In genomic region chr4:149308491-149308820, GRCm38 (mm10) we compare ENCODE assay signal across 8 mouse cellular contexts. TPM values are rescaled to one million over a fixed set of nuclear protein-coding genes. Genes with fewer than 3 reads are reported as not detected.
A peak's percentile ranks its signal among the peaks of the same experiment; 100 is the strongest.
DNase-seq lines count a peak whose midpoint lies in the region; ATAC-seq and TF ChIP-seq lines count a peak whose summit lies in the region.

No protein-coding gene starts in this region.

- H3K4me3 ChIP-seq in kidney, postnatal 0 days (replicated peaks; ENCODE audit: low read depth, low read length): peak overlapping the region; percentile 82
- H3K4me3 ChIP-seq in embryonic facial prominence, embryonic 12.5 days: peak overlapping the region; percentile 95
- H3K4me3 ChIP-seq in intestine, embryonic 15.5 days (replicated peaks): peak overlapping the region; percentile 79
- H3K4me3 ChIP-seq in neural tube, embryonic 12.5 days: peak overlapping the region; percentile 100

- TF ChIP-seq CTCF in kidney, postnatal 0 days (IDR thresholded peaks at IDR 0.05; ENCODE audit: low read depth): no peak

- peak overlapping the region; percentile 76 for H3K27ac ChIP-seq in kidney, postnatal 0 days
- H3K27ac ChIP-seq in embryonic facial prominence, embryonic 12.5 days: peak overlapping the region; percentile 95
- peak overlapping the region; percentile 51 for H3K27ac ChIP-seq in intestine, embryonic 15.5 days
- peak overlapping the region; percentile 54 for H3K27ac ChIP-seq in neural tube, embryonic 12.5 days

- WGBS in kidney, postnatal 0 days: 57% methylated on average over 3 of the region's 3 CpGs
- 52% methylated on average over 3 of the region's 3 CpGs for WGBS in embryonic facial prominence, embryonic 12.5 days
- 71% methylated on average over 3 of the region's 3 CpGs for WGBS in intestine, embryonic 15.5 days
- 27% methylated on average over 3 of the region's 3 CpGs for WGBS in neural tube, embryonic 12.5 days

- H3K27me3 ChIP-seq in kidney, postnatal 0 days (ENCODE audit: insufficient read depth, low read length): no peaks in the 10 kb centered on the region
- no peaks in the 10 kb centered on the region for H3K27me3 ChIP-seq in embryonic facial prominence, embryonic 12.5 days
- H3K27me3 ChIP-seq in intestine, embryonic 15.5 days (replicated peaks): no peaks in the 10 kb centered on the region
- no peaks in the 10 kb centered on the region for H3K27me3 ChIP-seq in neural tube, embryonic 12.5 days (replicated peaks)

- no peak for ATAC-seq in kidney, postnatal 0 days (replicated peaks; ENCODE audit: low FRiP score, low read depth)
- ATAC-seq in embryonic facial prominence, embryonic 12.5 days (ENCODE audit: insufficient number of reproducible peaks, insufficient read depth, low FRiP score, low TSS enrichment): no peak
- ATAC-seq in intestine, embryonic 15.5 days: no peak
- ATAC-seq in neural tube, embryonic 12.5 days (ENCODE audit: low FRiP score, low read depth): no peak

- no peak for DNase-seq in kidney, postnatal 0 days (ENCODE audit: low spot score)
- no peak for DNase-seq in kidney, adult 9 months
- no peak for DNase-seq in embryo, embryonic 10 days (ENCODE audit: low spot score)
- DNase-seq in layer of hippocampus, adult 9-10 months (ENCODE audit: low spot score): no peak
- DNase-seq in layer of hippocampus, adult 11-12 months (ENCODE audit: low spot score): no peak

- H3K9ac ChIP-seq in kidney, postnatal 0 days (ENCODE audit: low read depth, low read length): peak overlapping the region; percentile 93; the same call in 1 of the 2 replicates
- peak overlapping the region; percentile 58; the same call in 1 of the 2 replicates for H3K9ac ChIP-seq in embryonic facial prominence, embryonic 12.5 days
- peak overlapping the region; percentile 61 for H3K9ac ChIP-seq in intestine, embryonic 15.5 days
- H3K9ac ChIP-seq in neural tube, embryonic 12.5 days: peak overlapping the region; percentile 100

- peak overlapping the region; percentile 82 for H3K4me2 ChIP-seq in kidney, postnatal 0 days (ENCODE audit: low read length)
- H3K4me2 ChIP-seq in embryonic facial prominence, embryonic 12.5 days (replicated peaks): peak overlapping the region; percentile 59
- H3K4me2 ChIP-seq in intestine, embryonic 15.5 days (replicated peaks): peak overlapping the region; percentile 78
- peak overlapping the region; percentile 87 for H3K4me2 ChIP-seq in neural tube, embryonic 12.5 days (replicated peaks)

- H3K9me3 ChIP-seq in kidney, postnatal 0 days (replicated peaks; ENCODE audit: low read length): no peaks in the 10 kb centered on the region
- H3K9me3 ChIP-seq in embryonic facial prominence, embryonic 12.5 days: no peaks in the 10 kb centered on the region
- no peaks in the 10 kb centered on the region for H3K9me3 ChIP-seq in intestine, embryonic 15.5 days
- H3K9me3 ChIP-seq in neural tube, embryonic 12.5 days: no peaks in the 10 kb centered on the region

- no peaks in the 10 kb centered on the region for H3K4me1 ChIP-seq in kidney, postnatal 0 days (replicated peaks; ENCODE audit: insufficient read depth, low read length)
- H3K4me1 ChIP-seq in embryonic facial prominence, embryonic 12.5 days: peaks cover 15% of the 10 kb centered on the region
- H3K4me1 ChIP-seq in intestine, embryonic 15.5 days (replicated peaks): 0 out of 2 replicates have a peak, but pooled peaks cover 6% of the 10 kb centered on the region
- H3K4me1 ChIP-seq in neural tube, embryonic 12.5 days: peaks cover 33% of the 10 kb centered on the region

- H3K36me3 ChIP-seq in kidney, postnatal 0 days (ENCODE audit: insufficient read depth, low read length): no peaks in the 10 kb centered on the region
- no peaks in the 10 kb centered on the region for H3K36me3 ChIP-seq in embryonic facial prominence, embryonic 12.5 days
- no peaks in the 10 kb centered on the region for H3K36me3 ChIP-seq in intestine, embryonic 15.5 days
- no peaks in the 10 kb centered on the region for H3K36me3 ChIP-seq in neural tube, embryonic 12.5 days

RNA-seq across cellular contexts. Expression of gene Kif1b, which starts 1.0 kb away (rescaled TPM):
- polyA plus RNA-seq in kidney, postnatal 0 days (2015; fragmentation: Nextera tagmentation; extraction: Ambion mirVana): 19.8 and 19.9 TPM in 2 replicates
- polyA plus RNA-seq in embryonic facial prominence, embryonic 12.5 days (2016; fragmentation: Nextera tagmentation; extraction: Ambion mirVana): 56.1 and 61.5 TPM in 2 replicates
- polyA plus RNA-seq in intestine, embryonic 15.5 days (2015; fragmentation: Nextera tagmentation; extraction: Ambion mirVana): 23.3 and 25.5 TPM in 2 replicates
- 111 and 136 TPM in 2 replicates for polyA plus RNA-seq in neural tube, embryonic 12.5 days (2016; fragmentation: Nextera tagmentation; extraction: Ambion mirVana)
